Mouse (Mus musculus): ENCODE data around the gene C530025M09Rik. TPM values are rescaled to one million over a fixed set of nuclear protein-coding genes. Genes with fewer than 3 reads are reported as not detected.

The C530025M09Rik gene
- total RNA-seq, 1 experiment from 2014 or later = not detected

GRCm38 (mm10) chr2:149819751-149820150 is 11.3 kb downstream of the C530025M09Rik start:
- no peak for ATAC-seq (replicated peaks in 1 of 2; ENCODE audit: insufficient read depth in 1 of 2, low FRiP score in 2 of 2, low TSS enrichment in 1 of 2, low read depth in 1 of 2, poor library complexity in 2 of 2, severe bottlenecking in 2 of 2)

DNA sequence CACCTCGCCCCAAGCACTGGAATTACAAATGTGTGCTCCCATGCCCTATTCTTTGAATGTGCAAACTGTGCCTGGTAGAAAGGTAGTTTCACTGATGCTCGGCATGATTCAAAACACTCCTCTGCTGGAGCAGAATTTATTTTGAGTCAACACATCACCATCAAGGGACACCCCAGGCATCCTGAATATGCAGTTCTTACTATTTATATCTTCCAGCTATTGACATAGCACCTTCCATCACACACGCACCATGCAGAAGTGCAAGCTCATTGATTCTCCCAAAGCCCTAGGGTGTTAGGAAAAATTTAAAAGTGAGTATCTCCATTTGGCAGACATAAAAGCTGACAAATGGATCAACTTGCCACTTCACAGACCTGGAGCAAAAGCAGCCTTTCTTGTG is 12.6 kb downstream of the C530025M09Rik start:
- ATAC-seq (replicated peaks in 1 of 2; ENCODE audit: insufficient read depth in 1 of 2, low FRiP score in 2 of 2, low TSS enrichment in 1 of 2, low read depth in 1 of 2, poor library complexity in 2 of 2, severe bottlenecking in 2 of 2) = no peak

GRCm38 (mm10) chr2:149812899-149813298 is 18.1 kb downstream of the C530025M09Rik start:
- ATAC-seq (replicated peaks in 1 of 2; ENCODE audit: insufficient read depth in 1 of 2, low FRiP score in 2 of 2, low TSS enrichment in 1 of 2, low read depth in 1 of 2, poor library complexity in 2 of 2, severe bottlenecking in 2 of 2) = no peak

- ATAC-seq (replicated peaks in 1 of 2; ENCODE audit: insufficient read depth in 1 of 2, low FRiP score in 2 of 2, low TSS enrichment in 1 of 2, low read depth in 1 of 2, poor library complexity in 2 of 2, severe bottlenecking in 2 of 2) = no peak
Observed at GRCm38 (mm10) chr2:149805256-149805655, 25.8 kb downstream of the C530025M09Rik start.

GRCm38 (mm10) chr2:149804599-149805140 is 26.3 kb downstream of the C530025M09Rik start:
- no peak for ATAC-seq (replicated peaks in 1 of 2; ENCODE audit: insufficient read depth in 1 of 2, low FRiP score in 2 of 2, low TSS enrichment in 1 of 2, low read depth in 1 of 2, poor library complexity in 2 of 2, severe bottlenecking in 2 of 2)

GRCm38 (mm10) chr2:149798613-149799012 is 32.4 kb downstream of the C530025M09Rik start:
- ATAC-seq (replicated peaks in 1 of 2; ENCODE audit: insufficient read depth in 1 of 2, low FRiP score in 2 of 2, low TSS enrichment in 1 of 2, low read depth in 1 of 2, poor library complexity in 2 of 2, severe bottlenecking in 2 of 2) = no peak

Other genes with a start within 250 kb of the C530025M09Rik start
- gene Syndig1, start 2.0 kb downstream of the C530025M09Rik start, total RNA-seq (2017) = not detected in 2 replicates